Mouse (Mus musculus) embryonic stem cell, embryonic (primary cell): ENCODE measurements around the gene Scarf2.

Source experiments
- CTCF ChIA-PET, 4 experiments: fragments of 300-600 bp in 2 of 4; fragments of 350-600 bp in 2 of 4; sonication (Branson Sonifier 250); formaldehyde crosslinking; loops; one replicate each; lab custom pipeline; 2022; ENCODE audit warnings: inconsistent platforms in 2 of 4; lab: Charles Lee
- POLR2A ChIA-PET, 4 experiments: fragments of 300-600 bp in 2 of 4; fragments of 350-600 bp in 2 of 4; sonication (Branson Sonifier 250); formaldehyde crosslinking; loops; one replicate each; lab custom pipeline; 2022; ENCODE audit warnings: antibody characterized with exemption in 4 of 4, inconsistent platforms in 1 of 4; lab: Charles Lee

Gene Scarf2

GRCm38 (mm10) chr16:17833321-17833680 lies 36.2 kb downstream of the Scarf2 start:
- CTCF ChIA-PET = interaction anchor here in 3 of 4 experiments (1.2 to 1.8 kb wide), 4 partner anchors 15 to 16 kb away, joined by 4 to 6 read pairs (median 4); no protein-coding TSS in a partner anchor
- POLR2A ChIA-PET = interaction anchor here in 3 of 4 experiments (1.2 to 2.1 kb wide), 6 partner anchors 11 to 256 kb away, joined by 3 to 6 read pairs (median 5); partner anchors contain the start of gene Gm20518 (in 1 of the 3)

GRCm38 (mm10) chr16:17833681-17834399 lies 36.8 kb downstream of the Scarf2 start:
- POLR2A ChIA-PET = interaction anchor here in 3 of 4 experiments (0.5 to 2.1 kb wide), 18 partner anchors 9 to 1240 kb away, joined by 3 to 7 read pairs (median 4); partner anchors contain the start of gene Gm20518 (in 1 of the 3)
- CTCF ChIA-PET = interaction anchor here in 3 of 4 experiments (1.0 to 1.4 kb wide), 4 partner anchors 15 to 18 kb away, joined by 4 to 5 read pairs (median 4); no protein-coding TSS in a partner anchor

- POLR2A ChIA-PET = interaction anchor here in 3 of 4 experiments (0.6 to 2.1 kb wide), 17 partner anchors 8 to 578 kb away, joined by 3 to 7 read pairs (median 4); partner anchors contain the start of gene Gm20518 (in 1 of the 3)
- CTCF ChIA-PET = interaction anchor here in 3 of 4 experiments (0.7 to 1.4 kb wide), 5 partner anchors 14 to 216 kb away, joined by 3 to 5 read pairs (median 4); no protein-coding TSS in a partner anchor
These were observed 37.5 kb downstream of the Scarf2 start for GRCm38 (mm10) chr16:17834543-17834942.

- CTCF ChIA-PET = interaction anchor here in 2 of 4 experiments (1.1 to 1.4 kb wide), 1 partner anchor 13 kb away, joined by 4 to 5 read pairs; no protein-coding TSS in a partner anchor
These were observed 38.4 kb downstream of the Scarf2 start for GRCm38 (mm10) chr16:17835481-17835880.

GRCm38 (mm10) chr16:17838051-17838450 lies 41.0 kb downstream of the Scarf2 start, which contains the start of gene Car15:
TSS of gene Car15 (minus strand) at chr16:17838364.
- CTCF ChIA-PET = interaction anchor here in 3 of 4 experiments (1.1 to 1.7 kb wide), 4 partner anchors 11 to 12 kb away, joined by 3 to 8 read pairs (median 5); no protein-coding TSS in a partner anchor
- POLR2A ChIA-PET = interaction anchor here in 1 of 4 experiments (1.2 kb wide), 1 partner anchor 196 kb away, joined by 4 read pairs; no protein-coding TSS in a partner anchor

More at GRCm38 (mm10) chr16:17835481-17835880, 38.4 kb downstream of the Scarf2 start:
- POLR2A ChIA-PET = interaction anchor here in 2 of 4 experiments (0.7 to 2.4 kb wide), 3 partner anchors 8 to 28 kb away, joined by 3 to 9 read pairs (median 4); no protein-coding TSS in a partner anchor

- ChIA-PET CTCF (no interaction called here), POLR2A (no interaction called here)
These were observed 42.9 kb downstream of the Scarf2 start for GRCm38 (mm10) chr16:17839976-17840375.

- POLR2A ChIA-PET = interaction anchor here in 2 of 4 experiments (0.6 to 1.4 kb wide), 4 partner anchors 8 to 43 kb away, joined by 3 to 5 read pairs (median 4); no protein-coding TSS in a partner anchor
These were observed 45.4 kb downstream of the Scarf2 start for GRCm38 (mm10) chr16:17842437-17842836.

GRCm38 (mm10) chr16:17843701-17844365 lies 46.8 kb downstream of the Scarf2 start:
- POLR2A ChIA-PET = interaction anchor here in 2 of 4 experiments (1.1 to 1.4 kb wide), 4 partner anchors 8 to 28 kb away, joined by 3 to 5 read pairs (median 4); partner anchors contain the start of gene B830017H08Rik (in 1 of the 2)

More at GRCm38 (mm10) chr16:17842437-17842836, 45.4 kb downstream of the Scarf2 start:
- CTCF ChIA-PET = interaction anchor here in 1 of 4 experiments (0.6 kb wide), 1 partner anchor 36 kb away, joined by 3 read pairs; no protein-coding TSS in a partner anchor

GRCm38 (mm10) chr16:17848431-17848830 lies 51.3 kb downstream of the Scarf2 start:
- POLR2A ChIA-PET = interaction anchor here in 3 of 4 experiments (0.6 to 3.0 kb wide), 16 partner anchors 11 to 241 kb away, joined by 3 to 13 read pairs (median 4); partner anchors contain the start of genes Gm20518 (in 2 of the 3), Dgcr6 (in 1 of the 3), Klhl22 (in 1 of the 3) and Slc25a1 (in 1 of the 3)
- CTCF ChIA-PET = interaction anchor here (0.6 to 3.0 kb wide), 63 partner anchors 9 to 370 kb away, joined by 3 to 21 read pairs (median 4); partner anchors contain the start of genes Car15 (in 3 of the 4), Gm20518 (in 3 of the 4), Dgcr6 (in 2 of the 4) and B830017H08Rik (in 1 of the 4)

More at GRCm38 (mm10) chr16:17843701-17844365, 46.8 kb downstream of the Scarf2 start:
- CTCF ChIA-PET = no interaction called here

GRCm38 (mm10) chr16:17848928-17849327 lies 51.8 kb downstream of the Scarf2 start:
- CTCF ChIA-PET = interaction anchor here (0.5 to 3.0 kb wide), 78 partner anchors 9 to 375 kb away, joined by 3 to 21 read pairs (median 4); partner anchors contain the start of genes Car15 (in 3 of the 4), Gm20518 (in 3 of the 4), Dgcr6 (in 2 of the 4) and B830017H08Rik (in 1 of the 4)
- POLR2A ChIA-PET = interaction anchor here in 3 of 4 experiments (0.6 to 3.0 kb wide), 25 partner anchors 10 to 240 kb away, joined by 3 to 13 read pairs (median 3); partner anchors contain the start of genes Gm20518 (in 2 of the 3), Dgcr6 (in 1 of the 3), Klhl22 (in 1 of the 3) and Slc25a1 (in 1 of the 3)

GRCm38 (mm10) chr16:17849486-17849885 lies 52.4 kb downstream of the Scarf2 start:
- POLR2A ChIA-PET = interaction anchor here in 3 of 4 experiments (0.6 to 3.0 kb wide), 22 partner anchors 10 to 240 kb away, joined by 3 to 13 read pairs (median 3); partner anchors contain the start of genes Gm20518 (in 2 of the 3), Dgcr6 (in 1 of the 3), Klhl22 (in 1 of the 3) and Slc25a1 (in 1 of the 3)
- CTCF ChIA-PET = interaction anchor here (0.5 to 3.0 kb wide), 68 partner anchors 8 to 376 kb away, joined by 3 to 21 read pairs (median 4); partner anchors contain the start of genes Car15 (in 2 of the 4), Dgcr6 (in 2 of the 4), Gm20518 (in 2 of the 4) and B830017H08Rik (in 1 of the 4)

- ChIA-PET POLR2A (interaction anchor here in 1 of 4 experiments (0.9 to 1.5 kb wide), 2 partner anchors 17 to 56 kb away, joined by 3 read pairs; no protein-coding TSS in a partner anchor), CTCF (interaction anchor here in 1 of 4 experiments (0.6 kb wide), 1 partner anchor 35 kb away, joined by 3 read pairs; no protein-coding TSS in a partner anchor)
These were observed 54.2 kb downstream of the Scarf2 start for GRCm38 (mm10) chr16:17851331-17851730.

GRCm38 (mm10) chr16:17851860-17852259 lies 54.8 kb downstream of the Scarf2 start:
- ChIA-PET POLR2A (interaction anchor here in 1 of 4 experiments (1.5 kb wide), 1 partner anchor 18 kb away, joined by 3 read pairs; no protein-coding TSS in a partner anchor), CTCF (interaction anchor here in 1 of 4 experiments (0.8 kb wide), 1 partner anchor 27 kb away, joined by 3 read pairs; no protein-coding TSS in a partner anchor)

GRCm38 (mm10) chr16:17853263-17853662 lies 56.2 kb downstream of the Scarf2 start:
- POLR2A ChIA-PET = interaction anchor here in 1 of 4 experiments (0.7 kb wide), 1 partner anchor 22 kb away, joined by 5 read pairs; no protein-coding TSS in a partner anchor
- CTCF ChIA-PET = interaction anchor here in 1 of 4 experiments (0.6 to 0.7 kb wide), 2 partner anchors 14 to 182 kb away, joined by 3 read pairs; no protein-coding TSS in a partner anchor

- POLR2A ChIA-PET = interaction anchor here in 1 of 4 experiments (0.8 kb wide), 1 partner anchor 34 kb away, joined by 3 read pairs; the partner anchor contains the start of gene Gm20518
- CTCF ChIA-PET = interaction anchor here in 3 of 4 experiments (0.6 to 4.3 kb wide), 4 partner anchors 8 to 24 kb away, joined by 4 to 21 read pairs (median 12); no protein-coding TSS in a partner anchor
These were observed 60.1 kb downstream of the Scarf2 start for GRCm38 (mm10) chr16:17857157-17857556.
